Mouse (Mus musculus) lung, postnatal 0 days (tissue): ENCODE measurements around the gene Abcb8. TPM values are rescaled to one million over a fixed set of nuclear protein-coding genes. Genes with fewer than 3 reads are reported as not detected.

Experiments
- ATAC-seq: fragments of 200-750 bp; cut with Nextera tagmentation; 2 replicates; pipeline ENCODE4 v1.8.0; 2017; ENCODE audit warnings: moderate library complexity
- DNase-seq: peaks from one replicate; pipeline ENCODE4 v3.0.0-alpha.2; 2016; ENCODE audit warnings: low spot score
- H3K27ac ChIP-seq: fragments of 300-500 bp; sonication (generic); 2 replicates; pipeline ENCODE4 v1.5.1; 2014; ENCODE audit warnings: antibody characterized with exemption, mild to moderate bottlenecking, low read length, mixed read lengths
- H3K27me3 ChIP-seq: fragments of 300-500 bp; sonication (generic); replicated peaks from 2 replicates; pipeline ENCODE4 v1.6.1; 2014; ENCODE audit warnings: low read length, mixed read lengths; ENCODE audit not compliant: insufficient read depth
- H3K36me3 ChIP-seq: fragments of 300-500 bp; sonication (generic); 2 replicates; pipeline ENCODE4 v1.6.1; 2014; ENCODE audit warnings: low read length, mixed read lengths; ENCODE audit not compliant: insufficient read depth
- H3K4me1 ChIP-seq: fragments of 300-500 bp; sonication (generic); 2 replicates; pipeline ENCODE4 v1.6.1; 2014; ENCODE audit warnings: antibody characterized with exemption, low read depth, low read length, mixed read lengths; ENCODE audit not compliant: insufficient read depth
- H3K4me2 ChIP-seq: fragments of 300-500 bp; sonication (generic); replicated peaks from 2 replicates; pipeline ENCODE4 v1.6.1; 2014; ENCODE audit warnings: low read depth, mild to moderate bottlenecking, low read length, moderate library complexity, mixed read lengths
- H3K4me3 ChIP-seq: fragments of 300-500 bp; sonication (generic); 2 replicates; pipeline ENCODE4 v1.5.1; 2014; ENCODE audit warnings: low read depth, low read length
- H3K9ac ChIP-seq: fragments of 300-500 bp; sonication (generic); replicated peaks from 2 replicates; pipeline ENCODE4 v1.6.1; 2014; ENCODE audit warnings: low read depth, mild to moderate bottlenecking
- H3K9me3 ChIP-seq: fragments of 300-500 bp; sonication (generic); 2 replicates; pipeline ENCODE4 v1.6.1; 2016; ENCODE audit warnings: low read length, mixed read lengths
- CTCF ChIP-seq: IDR thresholded peaks from 2 replicates; pipeline ENCODE4 v1.5.1; 2016; ENCODE audit warnings: antibody characterized with exemption, mild to moderate bottlenecking
- EP300 ChIP-seq: IDR thresholded peaks from 2 replicates; pipeline ENCODE4 v1.6.1; 2016; ENCODE audit warnings: antibody characterized with exemption, mild to moderate bottlenecking, control low read depth
- WGBS: fragments of 180-500 bp; shearing (Covaris S2); extraction: QIAGEN DNeasy Blood & Tissue Kit; methylation state at CpG from one replicate; pipeline ENCODE4 v1.1.7; 2014; 5-methylcytosine and 5-hydroxymethylcytosine counted together
- polyA plus RNA-seq: library from polyadenylated mRNA; unstranded; fragments of >200 nt; fragmentation: Nextera tagmentation; extraction: Ambion mirVana; gene quantifications from 2 replicates; pipeline ENCODE4 v1.2.1, GENCODE M21; 2015

Abcb8 gene
- polyA plus RNA-seq, 1 experiment from 2014 or later, result 25.6 TPM

- ATAC-seq (peak; percentile 10), DNase-seq (peak; percentile 64)
- TF ChIP-seq CTCF (no peak), EP300 (no peak)
- Histone ChIP-seq H3K27me3 (peaks cover 8% of the 10 kb centered on the region; the same call in 1 of the 2 replicates), H3K27ac (0 out of 2 replicates have a peak overlapping the region, but pooled peaks have one; percentile 9), H3K9ac (no peak overlapping the region), H3K4me3 (peak overlapping the region; percentile 33), H3K4me2 (peak overlapping the region; percentile 74), H3K36me3 (no peaks in the 10 kb centered on the region), H3K9me3 (no peaks in the 10 kb centered on the region), H3K4me1 (peaks cover 12% of the 10 kb centered on the region; the same call in 1 of the 2 replicates)
- WGBS, result under 1% methylated on average over 24 of the region's 30 CpGs
Measured at GRCm38 (mm10) chr5:24348546-24348945, 44.9 kb upstream of the Abcb8 start.

- WGBS, result 45% methylated on average over 3 of the region's 3 CpGs
- no peak overlapping the region for H3K27ac ChIP-seq
- peaks cover 12% of the 10 kb centered on the region; the same call in 1 of the 2 replicates for H3K27me3 ChIP-seq
- H3K36me3 ChIP-seq, result no peaks in the 10 kb centered on the region
- peaks cover 6% of the 10 kb centered on the region; the same call in 1 of the 2 replicates for H3K4me1 ChIP-seq
- no peaks in the 10 kb centered on the region for H3K9me3 ChIP-seq
- DNase-seq, result no peak
- H3K4me3 ChIP-seq, result 0 out of 2 replicates have a peak overlapping the region, but pooled peaks have one; percentile 60
- no peak overlapping the region for H3K9ac ChIP-seq
- H3K4me2 ChIP-seq, result peak overlapping the region; percentile 93; the same call in 1 of the 2 replicates
- ATAC-seq, result no peak
- no peak for TF ChIP-seq EP300
- TF ChIP-seq CTCF, result no peak
Measured at GRCm38 (mm10) chr5:24350073-24350472, 43.4 kb upstream of the Abcb8 start.

DNA sequence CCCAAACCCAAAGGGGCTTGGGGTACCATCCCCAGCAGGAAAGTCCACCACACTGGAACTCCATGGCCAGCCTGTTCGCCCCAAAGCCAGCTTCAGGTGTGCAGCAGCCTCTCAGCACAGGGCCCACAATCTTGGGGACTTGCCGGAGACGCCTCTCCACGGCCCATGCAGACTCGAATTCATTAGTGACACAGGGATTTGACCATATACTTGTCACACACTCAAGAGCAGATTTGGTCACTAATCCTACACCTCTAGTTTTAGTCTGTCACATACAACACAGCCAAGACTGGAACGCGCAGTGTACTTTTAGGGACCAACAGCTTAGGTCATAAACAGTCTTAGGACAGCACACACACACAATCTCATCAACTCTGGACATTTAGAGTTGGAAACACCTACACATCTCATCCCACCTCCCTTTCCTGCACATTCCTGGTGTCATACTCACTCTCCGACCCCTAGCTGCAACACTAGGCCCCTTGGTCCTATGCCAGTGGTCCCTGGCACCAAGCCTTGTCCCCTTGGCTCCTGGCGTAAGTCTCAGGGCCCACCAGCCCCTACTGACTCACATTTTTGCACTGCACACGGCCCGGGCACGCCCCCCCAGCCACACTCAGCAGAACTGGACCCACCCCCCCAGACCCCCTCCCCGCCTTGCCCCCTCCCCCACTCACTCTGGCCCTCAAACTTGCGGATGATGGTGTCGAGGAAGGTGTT lies 42.8 kb upstream of the Abcb8 start:
- Histone ChIP-seq H3K36me3 (no peaks in the 10 kb centered on the region), H3K4me3 (peak overlapping the region; percentile 60), H3K4me1 (peaks cover 4% of the 10 kb centered on the region; the same call in 1 of the 2 replicates), H3K9ac (peak overlapping the region; percentile 23; the same call in 1 of the 2 replicates), H3K9me3 (no peaks in the 10 kb centered on the region), H3K4me2 (peak overlapping the region; percentile 93), H3K27ac (0 out of 2 replicates have a peak overlapping the region, but pooled peaks have one; percentile 51), H3K27me3 (peaks cover 12% of the 10 kb centered on the region; the same call in 1 of the 2 replicates)
- DNase-seq, result peak; percentile 24
- WGBS, result 48% methylated on average over 13 of the region's 15 CpGs
- TF ChIP-seq CTCF, result no peak
- no peak for ATAC-seq

GRCm38 (mm10) chr5:24351278-24351677 lies 42.2 kb upstream of the Abcb8 start, which contains the start of gene Kcnh2:
Gene Kcnh2 (minus strand): TSS chr5:24351604.
- ATAC-seq (peak; percentile 8), DNase-seq (no peak)
- peaks cover 4% of the 10 kb centered on the region; the same call in 1 of the 2 replicates for H3K4me1 ChIP-seq
- H3K36me3 ChIP-seq, result no peaks in the 10 kb centered on the region
- H3K9me3 ChIP-seq, result no peaks in the 10 kb centered on the region
- H3K9ac ChIP-seq, result peak within 1 kb of the TSS; percentile 23; the same call in 1 of the 2 replicates
- H3K27me3 ChIP-seq, result peaks cover 12% of the 10 kb centered on the region; the same call in 1 of the 2 replicates
- peak within 1 kb of the TSS; percentile 74 for H3K27ac ChIP-seq
- H3K4me2 ChIP-seq, result peak within 1 kb of the TSS; percentile 93
- TF ChIP-seq EP300 (no peak), CTCF (no peak)
- 1% methylated on average over 37 of the region's 53 CpGs for WGBS
- peak within 1 kb of the TSS; percentile 60 for H3K4me3 ChIP-seq

DNA sequence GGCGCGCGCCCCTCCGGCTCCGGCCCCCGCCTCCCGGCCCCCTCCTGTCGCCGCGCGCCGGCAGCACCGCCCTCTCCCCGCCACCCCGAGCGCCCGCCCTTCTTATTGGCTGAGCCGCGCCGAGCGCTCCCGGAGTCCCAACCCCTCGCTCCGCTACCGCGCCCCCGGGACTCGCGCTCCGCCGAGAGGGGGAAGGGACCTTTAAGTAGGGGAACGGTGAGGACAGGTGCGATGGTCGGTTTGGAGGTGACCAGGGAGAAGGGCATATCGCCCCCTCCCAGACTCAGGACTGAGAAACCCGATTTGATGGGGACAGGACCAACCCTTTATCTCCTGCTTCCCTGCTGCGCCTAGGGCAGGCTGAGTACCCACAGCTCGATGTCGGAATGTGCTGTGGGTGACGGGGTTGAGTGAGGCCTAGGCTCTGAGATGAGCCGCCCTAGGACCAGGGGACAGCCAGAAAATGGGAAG lies 41.7 kb upstream of the Abcb8 start:
- Histone ChIP-seq H3K4me1 (peaks cover 4% of the 10 kb centered on the region; the same call in 1 of the 2 replicates), H3K9ac (no peak overlapping the region), H3K27ac (peak overlapping the region; percentile 74), H3K9me3 (no peaks in the 10 kb centered on the region), H3K36me3 (no peaks in the 10 kb centered on the region), H3K27me3 (peaks cover 12% of the 10 kb centered on the region; the same call in 1 of the 2 replicates), H3K4me2 (peak overlapping the region; percentile 93), H3K4me3 (peak overlapping the region; percentile 60)
- TF ChIP-seq EP300 (no peak), CTCF (no peak)
- WGBS, result 0% methylated on average over 25 of the region's 41 CpGs
- ATAC-seq (peak; percentile 72), DNase-seq (peak; percentile 87)

DNA sequence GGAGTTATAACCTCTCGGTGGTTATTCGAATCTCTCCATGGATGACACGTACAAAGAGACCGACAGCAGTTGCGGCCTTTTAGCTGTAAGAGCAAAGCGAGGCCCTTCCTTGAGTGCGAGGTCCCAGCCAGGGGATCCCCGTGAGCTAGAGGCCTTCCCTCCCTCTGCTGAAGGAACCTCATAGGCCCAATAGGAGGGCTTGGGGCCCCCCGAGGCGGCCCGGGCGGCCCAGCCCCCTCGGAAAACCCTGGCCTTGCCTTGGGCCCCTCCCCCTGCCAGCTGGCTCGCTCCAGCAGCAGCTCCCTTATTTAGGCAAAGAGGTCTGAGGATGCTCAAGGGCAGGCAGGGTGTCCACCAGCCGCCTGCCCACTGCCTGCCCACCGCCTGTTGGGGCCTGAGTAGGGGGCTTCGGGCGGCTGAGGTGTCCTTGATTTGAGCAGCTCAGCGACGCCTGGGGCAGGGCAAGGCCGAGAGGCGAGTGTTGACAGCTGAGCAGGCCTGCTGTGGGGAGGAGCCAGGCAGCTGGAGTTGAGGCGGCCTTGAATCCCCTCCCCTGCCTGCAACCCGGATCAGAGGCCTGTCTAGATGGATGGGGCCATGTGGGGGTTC lies 41.1 kb upstream of the Abcb8 start:
- H3K9ac ChIP-seq, result no peak overlapping the region
- ATAC-seq, result peak; percentile 58
- 5% methylated on average over 24 of the region's 24 CpGs for WGBS
- no peaks in the 10 kb centered on the region for H3K36me3 ChIP-seq
- H3K9me3 ChIP-seq, result no peaks in the 10 kb centered on the region
- H3K4me3 ChIP-seq, result peak overlapping the region; percentile 60; the same call in 1 of the 2 replicates
- TF ChIP-seq CTCF, result no peak
- H3K27ac ChIP-seq, result peak overlapping the region; percentile 74
- H3K27me3 ChIP-seq, result peaks cover 12% of the 10 kb centered on the region; the same call in 1 of the 2 replicates
- H3K4me2 ChIP-seq, result peak overlapping the region; percentile 93
- peak; percentile 86 for DNase-seq
- H3K4me1 ChIP-seq, result peaks cover 4% of the 10 kb centered on the region; the same call in 1 of the 2 replicates
